Mouse (Mus musculus) layer of hippocampus, postnatal 14 days (tissue): ENCODE measurements around the gene Cc2d2a. TPM values are rescaled to one million over a fixed set of nuclear protein-coding genes. Genes with fewer than 3 reads are reported as not detected.

Experiments used
- DNase-seq, 2 experiments: peaks; one replicate each; pipeline ENCODE4 v3.0.0; 2021 to 2022; ENCODE audit warnings: low spot score in 2 of 2, mixed read lengths in 1 of 2
- total RNA-seq, 2 experiments: library from RNA; stranded (reverse); gene quantifications; 2 replicates each; pipeline ENCODE4 v1.2.3; 2021

Gene Cc2d2a
- total RNA-seq, 2 experiments from 2014 or later = 13.9 to 15.2 TPM

DNA sequence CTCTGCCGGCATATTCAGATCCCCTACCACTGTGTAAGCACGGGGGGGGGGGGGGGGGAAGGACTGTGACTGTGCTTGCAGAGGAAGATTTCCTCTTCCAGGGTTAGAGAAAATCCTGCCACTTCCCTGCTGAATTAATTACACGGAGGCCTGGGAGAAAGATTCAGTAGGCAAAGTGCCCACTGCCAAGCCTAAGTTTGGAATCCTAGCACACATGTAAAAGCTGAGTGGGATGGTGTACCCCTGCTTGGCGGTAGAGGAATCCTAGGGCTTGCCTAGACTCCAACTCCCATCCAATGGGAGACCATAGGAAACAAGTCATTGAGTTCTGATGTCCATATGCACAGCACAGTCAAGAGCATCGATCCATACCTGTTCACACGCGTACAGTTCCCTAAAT, 61.7 kb downstream of the Cc2d2a start:
- no peak for DNase-seq

DNA sequence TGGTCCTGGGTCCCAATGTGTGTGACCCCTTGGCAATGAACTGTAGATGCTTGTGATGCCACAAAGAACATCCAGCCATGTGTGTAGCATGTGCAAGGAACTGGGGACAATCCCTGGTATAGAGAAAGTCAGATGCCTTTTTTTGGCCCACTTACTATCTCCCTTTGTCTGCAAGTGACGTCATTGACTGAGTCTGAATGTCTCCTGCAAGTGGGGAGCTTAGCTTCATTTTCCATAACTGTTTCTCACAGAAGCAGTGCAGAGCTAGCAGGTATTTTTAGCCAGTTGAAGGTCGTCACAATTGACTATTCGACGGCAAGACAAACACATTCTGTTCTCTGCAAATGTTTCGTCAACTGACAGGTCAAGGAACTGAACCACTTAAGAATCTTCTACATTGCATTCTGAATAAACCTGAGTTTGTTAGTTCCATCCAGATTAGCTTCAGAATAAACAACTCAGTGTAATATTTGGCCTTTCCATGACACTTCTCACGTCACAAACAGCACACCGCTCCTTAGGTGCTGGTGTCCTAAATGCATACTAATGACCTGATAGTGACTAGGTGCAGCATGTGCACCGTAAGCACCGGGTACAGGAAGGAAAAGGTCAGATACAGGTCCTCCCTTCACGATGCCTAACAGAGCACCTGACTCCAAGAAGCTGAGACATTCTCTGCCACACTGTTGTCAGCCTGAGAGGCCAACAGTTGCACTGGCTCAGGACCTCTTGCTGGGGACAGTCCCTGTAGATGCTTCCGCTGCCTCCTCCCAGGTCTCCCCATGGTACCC, 66.4 kb downstream of the Cc2d2a start:
- DNase-seq = no peak

DNA sequence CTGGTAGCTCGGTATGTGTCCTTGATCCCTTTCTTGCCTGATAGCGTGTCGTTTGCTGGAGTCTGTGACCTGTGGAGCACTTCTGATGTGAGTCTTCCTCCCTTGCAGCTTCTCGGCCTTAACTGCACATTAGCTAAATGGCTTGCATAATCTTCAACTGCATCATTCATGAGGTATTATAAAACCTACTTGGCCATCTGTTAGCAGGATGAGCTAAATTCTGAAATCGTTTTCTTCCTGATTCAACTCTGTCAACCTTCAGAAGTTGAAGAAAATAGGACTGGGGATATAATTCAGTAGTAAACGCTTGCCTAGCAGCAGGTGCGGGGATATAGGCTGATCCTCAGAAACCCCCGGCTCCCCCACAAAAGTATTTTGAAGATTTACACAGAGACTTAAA, 70.2 kb downstream of the Cc2d2a start:
- DNase-seq = peak in 1 of 2 experiments; percentile 22

DNA sequence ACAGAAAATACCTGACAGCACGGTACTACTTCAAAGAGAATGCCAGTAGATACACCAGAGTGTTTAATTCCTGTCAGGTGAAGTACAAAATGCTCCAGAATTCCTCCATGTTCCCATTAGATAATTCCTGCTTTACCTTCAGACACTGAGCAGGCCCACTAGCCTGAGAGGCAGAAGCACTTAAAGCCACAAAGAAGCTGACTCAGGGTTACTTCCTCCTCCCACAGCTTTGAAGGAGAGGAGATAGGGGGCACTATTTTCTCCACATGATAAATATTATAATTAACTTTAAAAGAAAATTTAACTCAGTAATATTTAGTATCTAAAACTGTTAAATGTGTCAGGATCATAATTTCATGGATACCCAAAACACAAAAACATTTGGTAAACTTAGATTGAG, 82.0 kb downstream of the Cc2d2a start:
- DNase-seq = no peak

DNA sequence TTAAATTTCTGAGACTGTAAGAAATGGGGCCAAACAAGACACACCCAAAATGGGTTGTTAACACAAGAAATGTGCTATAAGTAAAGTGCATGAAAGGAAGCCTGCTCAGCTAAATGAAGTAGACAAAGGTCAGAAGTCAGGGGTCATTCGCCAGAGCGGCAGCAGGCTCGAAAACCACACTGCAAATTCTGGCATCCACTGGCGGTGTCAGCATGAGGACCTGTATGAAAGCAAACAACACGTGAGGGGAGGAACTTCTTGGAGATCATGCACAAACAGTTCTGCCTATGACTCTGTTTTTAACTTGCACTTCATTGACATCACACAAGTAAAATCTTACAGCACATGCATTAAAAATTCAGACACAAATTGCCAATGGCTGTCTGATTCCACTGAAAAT, 83.0 kb downstream of the Cc2d2a start:
- DNase-seq = no peak

DNA sequence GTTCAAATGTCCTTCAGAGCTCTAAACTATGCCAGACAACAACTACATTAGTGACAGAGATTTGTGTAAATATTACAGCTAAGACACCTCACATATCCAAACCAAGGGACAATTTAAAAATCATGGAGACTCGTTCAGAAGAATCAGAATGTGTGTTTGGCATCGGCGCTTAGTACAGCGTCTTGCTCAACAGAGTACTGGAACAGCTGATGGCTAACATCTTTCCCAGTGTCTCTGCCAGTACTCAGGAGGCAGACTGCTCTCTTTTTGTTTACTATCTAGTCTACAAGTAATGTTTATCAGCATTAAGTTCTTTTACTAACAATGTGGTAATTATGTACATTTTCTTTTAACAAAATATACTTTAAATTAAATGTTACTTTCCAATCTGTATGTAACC, 85.9 kb downstream of the Cc2d2a start:
- DNase-seq = peak in 1 of 2 experiments; percentile 17

DNA sequence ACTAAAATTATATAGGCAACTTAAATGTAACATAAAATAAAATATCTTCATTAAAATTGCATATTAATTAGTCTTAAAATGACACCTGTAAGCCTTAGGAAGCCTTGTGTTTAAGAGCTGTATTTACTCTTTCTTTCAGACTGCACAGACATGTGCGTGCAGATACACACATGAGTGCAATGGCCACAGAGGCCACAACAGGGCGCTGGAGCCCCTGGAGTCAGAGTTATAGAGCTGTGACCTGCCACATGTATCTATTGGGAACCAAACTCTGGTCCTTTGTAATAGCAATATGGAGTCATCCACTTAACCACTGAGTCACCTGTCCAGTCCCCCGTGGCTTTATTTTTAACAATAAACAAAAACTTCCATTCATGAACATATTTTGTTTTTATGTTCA, 86.9 kb downstream of the Cc2d2a start:
- no peak for DNase-seq

DNA sequence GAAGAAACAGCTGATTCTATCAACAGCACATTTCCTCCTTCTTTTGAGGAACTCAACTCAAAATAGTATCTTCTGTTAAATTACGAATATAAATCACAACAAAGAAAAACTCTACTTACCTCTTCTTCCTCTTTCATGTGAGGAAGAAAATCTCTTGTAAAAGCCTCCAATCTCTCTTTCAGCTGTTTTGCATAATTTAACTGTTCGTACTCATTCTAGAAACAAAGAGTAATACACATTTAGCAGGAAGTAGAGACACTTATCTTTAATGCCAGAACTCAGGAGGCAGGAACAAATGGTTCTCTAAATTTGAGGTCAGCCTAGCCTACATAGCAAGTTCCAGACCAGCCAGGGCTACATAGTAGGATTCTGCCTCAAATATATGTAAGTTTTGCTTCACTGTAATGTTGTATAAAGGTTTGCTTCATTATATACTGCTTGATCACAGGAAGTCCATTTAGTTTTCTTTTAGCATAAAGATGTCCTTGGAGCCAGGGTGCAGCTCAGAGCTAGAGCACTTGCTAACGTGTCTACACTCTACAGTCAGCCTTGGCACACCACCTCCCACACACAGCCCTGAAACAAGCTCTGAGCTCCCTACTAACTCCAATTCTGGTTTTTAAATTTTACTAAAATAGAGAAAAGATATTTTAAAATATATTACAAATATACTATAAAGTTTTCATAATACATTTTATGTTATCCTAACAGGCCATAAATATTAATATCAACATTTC, 108.6 kb downstream of the Cc2d2a start:
- DNase-seq = no peak

DNA sequence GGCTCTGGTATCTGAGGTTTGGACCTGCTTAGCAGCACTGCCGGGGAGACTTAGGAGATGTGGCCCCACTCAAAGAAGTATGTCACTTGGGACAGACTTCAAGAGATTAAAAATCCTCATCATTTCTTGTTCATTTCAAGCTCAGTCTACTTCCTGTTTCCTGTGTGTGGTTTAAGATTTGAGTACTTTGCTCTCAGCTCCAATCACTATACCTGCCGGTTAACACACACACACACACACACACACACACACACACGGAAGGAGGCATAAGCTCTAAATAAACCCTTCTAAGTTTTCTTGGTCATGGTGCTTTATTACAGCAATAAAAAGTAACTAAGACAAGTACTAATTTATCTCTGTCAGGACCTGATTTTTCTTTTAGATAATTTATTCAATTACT, 109.4 kb downstream of the Cc2d2a start:
- DNase-seq = no peak

DNA sequence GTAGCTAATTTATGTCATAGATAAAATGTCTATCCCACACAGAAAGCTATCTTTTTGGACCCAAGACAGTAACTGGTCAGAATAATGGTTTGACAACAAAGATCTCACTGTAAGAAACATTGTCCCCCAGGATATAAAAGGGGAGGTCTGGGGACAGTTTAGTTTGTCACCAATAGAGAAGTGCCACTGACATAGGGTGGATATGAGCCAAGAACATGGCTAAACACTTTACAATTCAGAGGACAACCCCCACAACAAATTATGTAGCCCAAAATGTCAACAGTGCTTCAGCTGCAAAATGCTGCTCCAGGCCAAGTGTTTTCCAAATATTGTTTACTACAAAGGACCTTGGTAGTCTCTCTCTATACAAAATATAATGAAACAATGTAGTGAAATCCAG, 114.3 kb downstream of the Cc2d2a start:
- DNase-seq = no peak

DNA sequence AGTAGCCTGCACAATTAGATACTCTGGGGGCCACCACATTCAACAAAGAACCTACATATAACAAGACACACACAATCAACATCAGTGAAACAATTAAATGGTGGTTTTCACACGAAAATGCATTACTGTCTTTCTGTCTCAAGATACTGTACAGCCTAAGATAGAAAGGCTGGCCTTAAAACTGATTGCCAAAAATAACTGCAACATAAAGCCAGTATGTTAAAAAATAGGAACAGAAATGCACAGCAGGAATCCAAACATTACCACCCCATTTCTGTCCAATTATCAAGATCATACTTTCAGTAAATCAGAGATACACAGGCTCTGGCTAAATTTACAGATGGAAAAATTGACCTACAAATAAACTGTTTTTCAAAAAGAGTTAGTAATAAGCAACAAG, 114.8 kb downstream of the Cc2d2a start:
- no peak for DNase-seq

DNA sequence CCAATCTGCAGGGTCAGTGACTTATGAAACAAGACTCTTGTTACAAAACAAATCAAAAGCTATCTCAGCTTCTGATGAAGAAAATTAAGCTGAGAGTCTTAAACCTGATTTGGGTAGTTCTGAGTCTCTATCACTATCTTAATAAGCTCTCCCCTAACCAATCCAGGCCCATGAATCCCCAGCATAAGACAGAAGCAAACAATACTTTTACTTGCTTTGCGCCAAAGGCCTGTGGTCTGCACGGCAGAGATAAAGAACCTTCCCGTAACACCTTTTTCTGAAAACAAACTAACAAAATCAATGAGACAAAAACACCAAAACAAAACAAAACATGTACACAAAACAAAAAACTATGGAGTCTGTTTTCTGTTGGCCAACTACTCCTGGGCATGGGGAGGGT, 116.4 kb downstream of the Cc2d2a start:
- no peak for DNase-seq

DNA sequence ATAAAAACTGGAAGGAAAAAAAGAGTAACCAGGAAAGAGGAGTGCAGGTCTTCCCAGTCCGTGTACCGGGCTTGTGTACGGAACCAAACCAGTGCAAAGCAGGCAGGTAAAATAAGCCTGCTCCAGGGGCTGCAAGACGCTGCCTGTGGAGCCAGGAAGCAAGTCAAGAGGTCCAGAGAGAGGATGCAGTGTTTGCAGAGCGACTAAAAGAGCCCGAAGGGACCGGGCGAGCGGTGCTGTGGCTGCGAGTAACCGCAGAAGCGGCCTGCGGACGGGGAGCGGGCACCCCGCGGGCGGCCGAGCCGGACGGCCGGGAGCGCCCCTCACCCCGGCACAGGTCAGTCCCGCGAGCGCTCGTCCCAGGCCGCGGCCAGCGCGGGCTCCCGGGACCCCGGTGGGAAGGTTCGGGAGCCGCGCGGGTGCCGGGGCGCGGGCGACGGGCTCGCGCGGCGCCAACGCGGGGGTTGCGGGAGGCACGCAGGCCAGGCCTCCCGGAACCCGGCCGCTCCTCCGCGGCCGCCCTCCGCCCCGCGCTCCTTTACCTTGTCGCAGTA, 119.4 kb downstream of the Cc2d2a start:
- DNase-seq = peak in 1 of 2 experiments; percentile 28

DNA sequence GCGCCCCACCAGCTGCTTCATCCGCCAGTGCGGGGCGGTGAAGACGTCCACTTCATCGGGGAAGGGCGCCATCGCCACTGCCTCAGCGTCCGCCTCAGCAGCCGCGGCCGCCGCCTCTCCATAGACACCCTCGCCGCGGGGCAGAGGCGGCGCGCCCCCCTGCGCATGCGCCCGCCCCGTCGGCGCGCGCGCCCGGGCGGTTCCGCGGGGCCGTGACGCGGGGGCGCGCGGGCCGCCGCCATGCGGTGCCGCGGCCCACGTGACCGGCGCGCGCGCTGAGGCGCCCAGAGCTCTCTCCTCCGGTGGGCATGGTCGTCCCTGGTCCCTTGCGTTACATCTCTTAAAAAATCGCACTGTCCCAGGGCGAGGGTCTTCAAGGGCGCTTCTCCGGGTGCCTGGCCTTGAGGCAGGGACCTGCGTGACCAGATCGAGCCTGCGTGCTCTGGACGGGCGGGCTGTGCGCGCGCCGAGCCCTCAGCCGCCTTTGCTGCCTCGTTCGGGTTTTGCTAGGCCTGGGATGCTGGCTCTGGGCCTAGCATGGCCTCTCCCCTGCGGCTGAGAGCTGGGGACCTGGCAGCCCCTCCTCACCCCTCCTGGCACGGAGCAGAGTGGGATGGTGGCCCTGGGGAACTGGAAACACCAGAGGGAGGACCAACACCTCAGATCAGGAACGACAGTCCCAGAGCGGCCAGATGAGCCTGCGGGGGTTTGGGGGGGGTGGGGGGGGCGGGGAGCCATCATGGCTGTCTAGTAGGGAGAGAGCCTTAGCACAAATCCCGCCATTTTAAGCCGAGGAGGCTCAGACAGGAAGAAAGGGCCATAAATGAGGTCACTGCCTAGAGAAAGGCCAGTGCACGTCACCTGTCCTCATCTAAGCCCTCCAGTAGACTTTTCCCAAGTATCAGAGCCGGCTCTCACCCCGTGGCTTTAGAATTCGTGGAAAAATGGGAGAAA, 120.1 kb downstream of the Cc2d2a start:
- DNase-seq = peak; percentile 76 to 87

DNA sequence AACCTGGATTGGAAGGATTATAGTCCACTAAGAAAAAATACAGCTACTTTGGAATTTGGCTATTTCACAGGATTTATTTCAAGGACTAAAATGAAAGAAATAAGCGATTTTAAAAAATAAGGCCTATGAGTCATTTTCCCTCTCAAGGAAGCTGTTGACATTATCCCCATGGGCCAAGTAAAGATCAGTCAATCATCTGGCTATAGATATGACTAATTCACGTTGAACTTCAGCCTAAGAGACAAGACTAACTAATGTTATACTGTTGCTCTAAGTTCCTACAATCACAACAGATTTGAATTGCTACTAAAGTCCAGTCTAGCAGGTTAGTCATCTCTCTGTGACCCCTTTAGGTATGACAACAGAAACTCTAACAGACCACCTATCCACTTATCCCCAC, 121.8 kb downstream of the Cc2d2a start:
- no peak for DNase-seq

DNA sequence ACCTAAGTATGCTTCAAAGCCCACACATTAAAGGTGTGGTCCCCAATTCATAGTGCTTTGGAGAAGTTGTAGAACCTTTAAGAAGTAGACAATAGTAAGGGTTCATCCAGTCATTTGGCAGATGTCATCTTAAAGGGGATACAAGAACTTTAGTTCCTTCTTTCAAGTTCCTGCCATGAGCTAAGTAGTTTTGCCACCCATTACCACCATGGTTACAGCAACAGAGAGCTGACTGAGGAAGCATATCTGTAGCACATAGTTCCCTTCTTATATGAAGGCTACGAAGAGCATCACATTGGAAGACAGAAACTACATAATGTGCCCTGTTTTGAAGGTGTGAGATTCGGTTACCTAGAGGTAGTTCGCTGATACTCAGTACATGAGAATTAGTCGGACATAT, 124.5 kb downstream of the Cc2d2a start:
- DNase-seq = no peak

DNA sequence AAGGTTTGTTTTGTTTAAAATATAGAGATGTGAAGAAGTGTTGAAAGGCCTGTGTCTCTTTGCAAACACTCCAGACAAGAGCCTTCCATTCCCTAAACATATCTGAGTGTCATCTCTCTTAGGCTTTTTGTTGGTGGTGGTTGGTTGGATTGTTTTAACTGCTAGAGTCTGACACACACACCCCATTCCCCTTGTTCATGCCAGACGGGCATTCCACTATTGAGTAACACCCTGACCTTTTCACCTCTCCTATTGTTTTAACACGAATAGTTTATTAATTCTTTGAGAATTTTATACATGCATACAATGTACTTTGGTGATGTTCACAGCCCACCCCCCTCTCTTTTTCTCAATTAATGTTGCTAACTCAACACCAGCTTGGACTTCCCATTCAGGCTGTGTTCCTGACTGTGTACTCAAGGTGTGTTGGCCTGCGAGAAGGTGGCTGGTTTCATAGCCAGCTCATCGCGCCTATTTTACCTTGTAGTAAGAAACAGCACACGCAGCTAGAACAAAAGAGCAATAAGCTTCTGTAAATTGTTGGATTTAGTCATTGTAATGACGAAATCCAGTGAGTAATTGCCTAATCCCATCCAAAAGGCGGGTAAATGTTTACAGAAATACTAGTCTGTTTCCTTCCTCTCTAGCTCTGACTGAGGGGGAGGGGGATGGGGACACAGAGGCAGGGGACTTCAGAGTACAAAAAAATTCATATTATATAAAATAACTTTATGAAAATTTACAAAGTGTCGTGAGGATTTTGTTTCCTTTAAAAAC, 126.0 kb downstream of the Cc2d2a start:
- no peak for DNase-seq
